Mouse (Mus musculus): Measurements from ENCODE around the gene Pik3cb. TPM values are rescaled to one million over a fixed set of nuclear protein-coding genes. Genes with fewer than 3 reads are reported as not detected.

The Pik3cb gene
- total RNA-seq (2021), result 10 to 100 TPM in 1 of 2 experiments, 1 to 10 TPM in 1; 9.4 to 10.7 TPM
- long read RNA-seq, experiment 1, full-length matches to known transcripts, result 8 of 14 reads
- long read RNA-seq, experiment 1, partial matches to known transcripts, result 3 of 14 reads
- long read RNA-seq, experiment 1, other reads (novel, unspliced or antisense), result 3 of 14 reads
- long read RNA-seq, experiment 2, full-length matches to known transcripts, result 2 of 6 reads
- long read RNA-seq, experiment 2, partial matches to known transcripts, result 0 of 6 reads
- long read RNA-seq, experiment 2, other reads (novel, unspliced or antisense), result 4 of 6 reads

DNA sequence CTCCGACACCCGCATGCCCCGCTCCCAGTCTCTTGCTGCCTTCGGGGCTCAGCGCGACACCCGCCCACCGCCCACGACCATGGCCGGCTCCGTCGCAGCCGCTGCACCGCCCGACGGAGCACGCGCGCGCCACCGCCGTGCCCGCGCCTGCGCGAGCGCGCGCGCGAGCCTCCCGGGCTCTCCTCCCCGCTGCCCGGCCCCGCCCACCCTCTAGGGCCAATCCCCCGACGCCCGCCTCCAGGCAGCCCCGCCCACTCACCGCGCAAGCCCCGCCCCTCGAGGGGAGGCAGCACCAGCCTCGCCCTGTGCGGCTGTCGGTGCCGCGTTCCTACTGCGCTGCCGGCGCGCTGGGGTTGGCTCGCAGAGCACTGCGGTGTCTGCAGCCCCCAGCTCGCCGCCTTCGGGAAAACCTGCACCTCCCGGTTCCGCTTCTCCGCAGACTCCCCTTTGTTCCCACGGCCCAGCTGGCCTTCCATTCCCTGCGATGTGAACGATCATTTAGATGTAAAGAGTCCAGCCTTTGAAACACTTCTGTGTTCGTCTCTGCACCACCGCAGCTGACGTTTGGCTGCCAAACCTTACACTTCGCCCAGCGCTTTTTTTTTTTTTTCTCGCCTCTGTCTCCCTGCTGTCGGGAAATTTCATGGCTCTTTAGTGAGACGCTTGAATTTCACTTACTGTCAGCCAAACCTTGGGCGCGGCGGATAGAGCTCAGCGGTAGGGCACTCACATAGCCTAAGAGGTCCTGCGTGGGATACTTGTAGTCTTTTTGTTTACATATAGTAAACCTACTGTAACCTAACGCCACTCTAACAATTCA lies at the start of gene Pik3cb:
TSS of gene Pik3cb (minus strand) at position 559 of the 820 bp plus-strand sequence.
- peak; percentile 97 to 99 for DNase-seq

DNA sequence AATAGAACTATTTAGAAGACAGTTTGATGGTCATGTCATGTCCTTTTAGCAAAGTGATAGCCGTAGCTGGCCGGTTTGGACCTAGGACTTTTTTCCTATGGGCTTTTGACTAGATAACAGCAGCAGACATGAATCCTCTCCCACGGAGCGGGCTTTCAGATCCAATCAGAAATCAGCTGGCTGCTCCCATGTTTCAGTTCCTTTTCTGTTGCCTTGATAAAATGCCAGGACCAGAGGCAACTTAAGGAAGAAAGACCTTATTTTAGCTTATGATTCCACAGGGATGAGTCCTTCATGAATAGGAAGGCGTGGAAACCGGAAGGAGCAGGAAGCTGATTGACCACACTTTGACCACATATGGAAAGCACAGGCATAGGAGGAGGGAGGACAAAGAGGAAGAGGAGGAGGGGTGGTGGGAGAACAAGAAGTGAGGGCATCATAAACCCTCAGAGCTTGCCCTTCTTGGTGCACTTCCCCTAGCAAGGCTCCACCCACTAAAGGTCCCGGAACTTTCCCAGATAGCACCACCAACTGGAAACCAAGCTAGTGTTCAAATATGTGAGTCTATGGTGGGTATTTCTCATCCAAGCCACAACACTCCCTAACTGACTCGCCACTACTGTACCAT lies 42.7 kb upstream of the Pik3cb start:
- DNase-seq, result peak; percentile 20 to 37

DNA sequence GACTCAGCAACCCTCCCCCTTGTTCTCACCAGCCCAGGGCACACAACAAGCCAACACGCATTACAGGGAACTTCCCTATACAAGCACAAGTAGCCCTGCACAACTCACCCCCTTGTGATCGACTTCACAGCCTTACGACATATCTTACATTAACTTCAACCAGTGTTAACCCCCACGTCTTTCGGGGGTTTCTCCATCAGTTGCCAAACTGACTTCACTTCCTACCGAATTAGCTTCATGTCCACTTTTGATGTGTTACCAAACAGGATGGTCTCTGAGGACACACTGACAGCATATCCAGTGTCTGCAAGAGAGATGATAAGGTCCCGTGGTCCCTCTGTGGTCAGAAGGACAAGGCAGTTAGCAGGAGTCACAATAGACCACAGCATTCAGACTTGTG lies 41.7 kb upstream of the Pik3cb start:
- DNase-seq, result no peak

DNA sequence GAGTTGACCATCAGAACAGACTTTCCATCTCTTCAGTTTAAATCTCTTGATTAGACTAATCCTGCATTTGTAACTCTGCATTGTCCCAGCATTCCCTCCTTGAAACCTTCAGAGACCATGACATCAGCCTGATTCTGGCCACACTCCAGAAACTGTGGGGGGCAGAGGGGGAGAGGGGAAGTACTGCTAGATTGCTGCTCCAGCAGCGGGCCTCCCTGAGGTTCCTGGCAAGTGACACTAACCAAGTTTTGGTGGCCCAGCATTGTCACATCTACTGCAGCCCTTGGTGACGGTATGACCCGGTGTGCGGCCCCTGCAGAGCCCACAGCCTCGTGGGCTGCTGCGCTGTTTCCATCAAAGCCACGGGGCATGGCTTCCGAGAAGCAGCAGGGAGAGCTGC lies 39.9 kb upstream of the Pik3cb start:
- peak; percentile 8 to 16 for DNase-seq

DNA sequence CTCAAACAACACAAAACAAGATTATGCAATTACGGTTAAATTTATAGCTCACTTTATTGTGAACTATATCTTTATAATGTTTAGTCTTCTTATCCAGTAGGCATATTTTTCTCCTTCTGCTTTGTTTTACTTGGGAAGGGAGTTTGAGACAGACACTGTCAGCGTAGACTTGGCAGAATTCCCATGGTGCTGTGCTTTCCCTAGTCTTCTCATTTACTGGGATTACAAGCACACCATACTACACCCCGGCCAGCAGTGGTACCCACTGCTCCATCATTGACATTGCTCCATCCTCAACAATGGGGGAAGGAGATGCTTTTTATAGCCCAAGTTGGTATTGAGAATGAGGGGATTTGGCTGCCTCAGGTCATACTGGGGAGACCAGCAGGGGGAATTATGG lies 38.3 kb upstream of the Pik3cb start:
- DNase-seq, result no peak

DNA sequence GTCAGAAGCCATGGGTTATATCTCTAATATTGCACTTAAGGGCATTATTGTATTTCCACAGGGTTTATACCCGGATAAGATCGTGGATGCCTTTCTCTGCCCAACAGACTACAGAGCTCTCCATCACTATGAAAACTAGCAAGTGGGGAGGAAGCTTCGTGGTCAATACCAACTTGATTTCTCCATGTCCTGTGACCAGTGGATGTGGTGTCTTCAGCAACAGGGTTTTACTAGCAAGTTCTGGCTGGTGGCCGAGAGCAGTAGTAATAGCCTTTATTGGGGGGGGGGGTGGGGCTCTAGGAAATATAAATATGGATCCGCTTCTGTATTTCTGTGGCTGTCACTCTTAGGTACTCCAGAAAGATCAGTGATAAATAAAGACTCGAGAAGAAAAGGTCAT lies 35.4 kb upstream of the Pik3cb start:
- no peak for DNase-seq

DNA sequence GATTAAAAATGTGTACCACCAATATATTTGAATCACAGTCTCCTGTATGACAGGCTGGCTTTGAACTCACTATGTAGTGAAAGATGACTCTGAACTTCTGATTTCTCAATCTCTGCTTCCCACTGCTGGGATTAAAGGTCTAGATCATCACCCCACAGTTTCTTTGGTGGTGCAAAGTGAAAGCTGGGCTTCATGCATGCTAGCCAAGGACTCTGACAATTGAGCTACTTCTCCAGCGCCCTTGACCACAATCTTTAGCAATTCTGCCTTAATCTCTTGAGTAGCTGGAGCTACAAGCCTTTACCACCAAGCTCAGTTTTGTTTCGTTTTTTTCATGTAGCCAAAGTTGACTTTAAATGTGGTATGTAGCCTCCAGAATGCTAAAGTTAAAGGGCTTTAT lies 32.4 kb upstream of the Pik3cb start:
- no peak for DNase-seq

DNA sequence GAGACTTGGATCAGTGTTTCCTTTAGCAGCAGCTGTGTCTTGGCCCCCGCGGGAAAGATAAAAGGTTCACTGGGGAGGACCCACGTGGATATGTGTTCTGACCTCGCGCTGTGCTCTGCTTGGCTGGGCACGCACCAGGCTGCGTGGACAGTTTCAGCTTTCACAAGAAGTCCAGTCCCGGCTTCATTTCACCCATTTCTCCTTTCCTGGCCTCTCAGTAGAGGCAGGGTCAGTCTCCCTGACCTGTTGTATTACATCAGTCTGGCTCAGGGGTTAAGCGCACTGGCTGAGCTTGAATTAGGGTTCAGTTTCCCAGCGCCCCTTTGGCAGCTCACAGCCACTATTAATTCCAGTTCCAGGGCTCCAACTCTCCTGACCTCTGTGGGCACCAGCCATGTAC lies 30.8 kb upstream of the Pik3cb start:
- no peak for DNase-seq

DNA sequence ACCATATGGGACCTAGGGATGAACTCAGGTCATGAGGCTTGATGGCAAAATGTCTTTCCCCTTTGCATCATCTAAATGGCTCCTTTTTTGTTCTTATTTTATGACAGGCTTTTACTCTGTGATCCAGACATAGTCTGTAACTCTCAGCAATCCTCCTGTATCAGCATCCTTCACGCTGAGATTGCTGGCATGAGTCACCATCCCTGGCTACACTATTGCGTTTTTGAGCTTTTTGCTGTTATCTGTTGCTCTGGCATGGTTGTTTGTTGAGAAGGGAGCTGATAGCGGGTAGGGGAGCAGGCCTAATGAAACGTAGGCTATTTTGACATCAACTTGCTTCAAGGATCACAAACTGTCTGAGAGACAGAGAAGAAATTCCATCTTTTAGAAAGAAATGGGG lies 28.6 kb upstream of the Pik3cb start:
- DNase-seq, result no peak

DNA sequence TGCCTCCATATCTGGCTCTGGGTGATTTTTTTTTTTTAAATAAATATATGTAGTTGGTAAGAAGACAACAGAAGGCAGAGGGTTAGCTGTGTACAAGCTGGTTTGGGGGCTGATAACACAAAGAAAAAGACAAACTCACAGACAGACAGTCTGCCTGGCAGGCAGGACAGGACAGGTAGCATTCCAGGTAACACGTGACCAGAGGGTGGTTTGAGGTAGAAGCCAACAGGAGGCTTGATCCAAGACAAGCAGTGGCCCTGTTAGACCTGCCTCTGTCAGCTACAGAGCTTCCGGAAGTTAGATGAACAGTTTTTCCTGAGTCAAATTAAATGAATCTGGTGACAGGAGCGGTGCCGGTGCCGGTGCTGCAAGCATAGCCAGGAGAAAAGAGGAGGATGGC lies 26.5 kb upstream of the Pik3cb start:
- no peak for DNase-seq

DNA sequence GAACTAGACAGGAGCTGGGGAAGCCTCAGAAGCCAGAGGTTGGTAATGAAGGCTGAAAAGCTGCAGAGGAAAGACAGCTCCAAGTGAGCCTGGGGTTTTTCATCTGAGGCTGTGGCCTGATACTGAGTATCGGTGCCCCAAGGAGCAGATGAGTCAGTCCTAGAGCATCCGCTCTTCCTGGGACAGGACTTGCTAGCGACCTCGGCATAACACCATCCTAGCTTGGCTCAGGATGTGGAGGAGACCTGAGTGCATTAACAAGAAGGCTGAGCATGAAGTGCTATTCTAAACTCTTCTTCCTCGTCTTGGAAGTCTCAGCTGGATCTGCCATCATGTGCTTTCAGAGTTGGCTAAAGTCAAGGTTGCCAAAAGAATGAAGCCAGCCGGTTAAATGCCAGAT lies 25.5 kb upstream of the Pik3cb start:
- DNase-seq, result no peak

DNA sequence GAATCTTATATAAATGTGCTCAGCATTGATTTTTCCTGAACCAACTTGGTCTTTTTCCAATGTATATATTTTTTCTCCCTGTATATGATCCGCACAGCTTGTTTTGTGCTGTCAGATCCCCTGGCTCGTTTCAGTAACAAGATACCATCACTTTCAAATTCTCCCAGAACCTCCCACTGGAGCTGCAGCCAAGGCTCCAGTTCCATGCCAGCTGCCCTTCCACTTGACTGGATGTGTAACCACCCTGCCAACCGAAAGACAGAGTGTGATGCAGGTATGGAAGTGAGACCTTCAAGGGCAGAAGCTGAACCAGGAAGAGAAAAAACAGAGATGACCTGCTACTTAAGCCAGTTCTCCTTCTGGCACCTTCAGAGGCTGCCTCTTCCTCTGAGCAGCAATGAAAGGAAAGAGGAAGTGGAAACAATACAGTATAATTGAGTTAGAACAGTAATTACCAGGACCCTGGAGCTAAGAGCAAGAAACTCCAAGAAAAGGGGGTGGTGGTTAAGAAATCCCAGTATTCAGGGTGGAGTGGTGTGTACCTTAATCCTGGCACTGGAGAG lies 24.3 kb upstream of the Pik3cb start:
- DNase-seq, result peak in 1 of 2 experiments; percentile 9

DNA sequence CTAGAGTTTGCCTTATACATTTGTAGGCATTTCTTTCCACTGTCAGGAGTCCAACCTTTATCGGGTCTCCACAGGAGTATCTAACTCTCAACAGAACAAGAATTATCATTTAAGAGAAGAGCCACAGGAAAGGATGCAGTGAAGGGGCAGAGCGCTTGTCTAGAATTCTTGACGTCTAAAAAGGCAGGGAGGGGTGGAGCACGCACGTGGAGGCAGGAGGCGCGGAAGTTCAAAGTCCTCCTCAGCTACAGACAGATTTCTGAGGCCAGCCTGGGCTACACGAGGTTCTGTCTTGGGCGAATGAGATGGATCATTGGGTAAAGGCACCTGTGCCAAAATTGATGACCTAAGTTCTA lies 23.7 kb upstream of the Pik3cb start:
- no peak for DNase-seq

DNA sequence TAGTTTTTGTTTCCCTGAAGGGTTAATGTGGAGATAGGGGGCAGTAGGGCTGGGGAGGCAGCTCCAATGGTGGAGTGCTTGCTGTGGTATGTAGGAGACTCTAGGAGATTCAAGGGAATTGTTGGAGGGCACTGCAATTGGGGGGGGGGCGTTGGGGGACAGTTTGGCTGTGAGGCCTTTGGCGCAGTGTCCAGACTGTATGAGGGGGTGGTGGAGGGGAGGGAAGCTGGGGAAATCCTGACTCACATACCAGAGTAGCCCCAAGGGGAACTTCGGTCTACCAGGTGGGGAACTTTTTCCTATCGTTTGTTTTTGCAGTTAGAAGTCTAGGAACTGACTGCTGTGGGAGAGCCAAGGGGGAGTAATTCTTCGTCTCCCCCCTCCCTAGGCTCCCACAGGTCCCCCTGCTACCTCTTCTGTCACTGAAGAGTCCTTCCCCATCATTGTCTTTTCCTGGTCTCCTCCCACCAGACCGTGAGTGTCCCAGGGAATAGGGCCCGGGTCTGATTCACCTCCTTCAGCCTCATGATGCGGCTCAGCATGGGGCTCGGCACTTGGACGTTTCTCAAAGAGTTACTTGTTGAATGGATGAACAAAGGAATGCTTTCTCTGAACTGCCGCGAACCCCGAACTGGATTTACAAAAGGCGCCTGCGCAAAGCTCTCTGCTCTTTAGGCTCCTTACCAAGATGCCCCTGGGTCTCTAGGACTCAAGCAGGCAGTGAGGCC lies 23.2 kb upstream of the Pik3cb start:
- no peak for DNase-seq

DNA sequence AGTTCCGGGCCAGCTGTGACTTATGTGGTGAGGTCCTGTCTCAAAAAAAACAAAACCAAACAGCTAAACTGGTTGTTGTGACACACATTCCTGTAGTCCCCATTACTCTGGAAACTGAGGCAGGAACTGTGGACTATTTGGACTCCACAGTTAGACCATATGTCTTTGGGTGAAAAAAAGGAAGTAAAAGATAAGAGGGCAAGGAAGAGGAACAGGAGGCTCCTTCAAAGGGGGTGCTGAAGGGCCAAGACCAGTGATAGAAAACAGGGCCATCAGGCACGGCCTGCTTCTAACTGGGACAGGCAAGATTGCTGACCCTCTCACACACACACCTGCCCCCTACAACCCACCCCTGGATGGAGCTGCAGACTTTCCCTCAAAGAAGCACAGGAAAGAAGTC lies 22.4 kb upstream of the Pik3cb start:
- DNase-seq, result no peak

DNA sequence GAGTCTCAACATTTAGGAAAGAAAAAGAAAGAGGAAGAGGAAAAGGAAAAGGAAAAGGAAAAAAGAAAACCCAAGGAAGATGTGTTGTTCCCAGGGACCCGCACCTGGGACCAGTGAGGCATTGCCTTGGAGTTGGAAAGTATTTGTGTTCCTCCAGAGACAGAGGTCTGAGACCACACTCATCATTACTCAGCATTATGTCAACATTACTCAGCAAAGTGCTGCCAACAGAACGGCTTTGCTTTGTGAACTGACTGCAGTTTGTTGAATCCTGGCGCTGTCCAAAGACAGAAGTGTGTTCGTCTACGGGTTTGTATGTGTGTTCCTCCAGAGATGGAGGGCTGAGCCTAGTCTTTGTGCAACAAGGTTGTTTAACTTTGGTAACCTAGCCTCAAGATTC lies 20.4 kb upstream of the Pik3cb start:
- no peak for DNase-seq

DNA sequence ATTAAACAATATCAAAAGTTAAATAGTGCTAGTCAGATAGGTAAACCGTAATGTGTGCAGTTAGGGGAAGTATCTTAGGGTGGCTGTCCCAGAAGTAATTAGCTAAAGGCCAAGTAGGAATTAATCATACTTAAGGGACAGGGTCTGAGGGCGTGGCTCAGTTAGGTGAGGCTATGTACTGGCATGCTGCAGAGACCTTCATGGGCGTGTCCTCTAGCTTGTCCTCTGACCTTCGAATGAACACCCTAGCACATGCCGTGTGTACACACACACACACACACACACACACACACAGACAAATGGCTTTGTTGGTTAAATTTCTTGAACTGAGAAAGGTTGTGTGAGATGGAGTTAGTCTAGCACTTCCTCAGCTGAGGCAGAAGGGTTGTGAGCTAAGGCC lies 19.5 kb upstream of the Pik3cb start:
- DNase-seq, result no peak

DNA sequence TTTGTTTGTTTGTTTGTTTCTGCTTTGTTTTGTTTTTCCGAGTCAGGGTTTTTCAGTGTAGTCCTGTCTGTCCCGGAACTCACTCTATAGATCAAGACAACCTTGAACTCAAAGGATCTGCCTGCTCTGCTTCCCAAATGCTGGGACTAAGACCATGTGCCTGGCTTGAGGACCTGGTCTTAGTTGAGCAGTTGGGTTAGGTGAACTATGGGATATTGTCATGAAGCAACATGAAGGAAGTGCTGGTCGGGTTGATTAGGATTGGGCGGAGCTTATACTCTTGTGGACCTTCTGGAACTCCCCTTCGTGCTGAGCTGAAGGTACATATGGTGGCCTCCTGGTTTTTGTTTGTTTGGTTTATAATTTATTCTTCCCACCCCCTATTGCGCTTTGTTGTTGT lies 18.3 kb upstream of the Pik3cb start:
- DNase-seq, result no peak

DNA sequence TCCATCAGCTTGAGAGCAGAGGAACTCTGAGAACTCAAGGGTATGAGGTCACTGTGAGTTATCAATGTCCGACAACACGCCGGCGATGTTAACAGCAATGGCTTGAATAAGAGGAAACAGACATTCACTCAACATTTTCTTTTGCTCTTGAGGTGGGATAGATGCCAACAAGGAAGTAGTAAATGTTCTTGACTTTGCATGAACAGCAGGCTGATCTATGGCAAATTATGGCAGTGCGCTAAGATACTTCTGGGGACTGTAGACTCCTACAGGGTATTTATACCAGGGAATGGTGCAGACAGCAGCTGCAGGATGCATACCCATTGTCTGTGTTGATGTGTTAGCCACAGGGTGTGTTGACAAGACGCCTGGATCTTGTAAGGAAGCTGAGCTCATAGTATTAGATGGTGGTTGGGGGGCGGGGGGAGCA lies 17.8 kb upstream of the Pik3cb start:
- peak in 1 of 2 experiments; percentile 16 for DNase-seq

DNA sequence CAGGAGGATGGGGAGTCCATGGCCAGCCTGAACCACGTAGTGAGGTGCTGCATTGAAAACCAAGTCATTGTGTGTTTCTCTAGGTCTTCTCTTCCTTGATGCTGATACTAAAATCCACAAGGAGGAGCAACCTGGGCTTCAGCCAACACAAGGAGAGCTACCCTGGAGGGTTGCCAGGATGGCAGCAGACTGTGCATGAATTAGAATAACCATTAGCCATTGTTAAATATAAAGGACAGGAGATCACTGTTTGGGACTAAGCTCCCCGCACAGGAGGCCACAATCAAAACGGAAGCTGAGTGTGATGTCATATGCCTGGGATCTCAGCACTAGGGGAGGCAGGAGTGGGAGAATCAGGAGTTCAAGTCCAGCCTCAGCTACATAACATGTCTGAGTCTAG lies 13.2 kb upstream of the Pik3cb start:
- DNase-seq, result peak; percentile 36 to 56

DNA sequence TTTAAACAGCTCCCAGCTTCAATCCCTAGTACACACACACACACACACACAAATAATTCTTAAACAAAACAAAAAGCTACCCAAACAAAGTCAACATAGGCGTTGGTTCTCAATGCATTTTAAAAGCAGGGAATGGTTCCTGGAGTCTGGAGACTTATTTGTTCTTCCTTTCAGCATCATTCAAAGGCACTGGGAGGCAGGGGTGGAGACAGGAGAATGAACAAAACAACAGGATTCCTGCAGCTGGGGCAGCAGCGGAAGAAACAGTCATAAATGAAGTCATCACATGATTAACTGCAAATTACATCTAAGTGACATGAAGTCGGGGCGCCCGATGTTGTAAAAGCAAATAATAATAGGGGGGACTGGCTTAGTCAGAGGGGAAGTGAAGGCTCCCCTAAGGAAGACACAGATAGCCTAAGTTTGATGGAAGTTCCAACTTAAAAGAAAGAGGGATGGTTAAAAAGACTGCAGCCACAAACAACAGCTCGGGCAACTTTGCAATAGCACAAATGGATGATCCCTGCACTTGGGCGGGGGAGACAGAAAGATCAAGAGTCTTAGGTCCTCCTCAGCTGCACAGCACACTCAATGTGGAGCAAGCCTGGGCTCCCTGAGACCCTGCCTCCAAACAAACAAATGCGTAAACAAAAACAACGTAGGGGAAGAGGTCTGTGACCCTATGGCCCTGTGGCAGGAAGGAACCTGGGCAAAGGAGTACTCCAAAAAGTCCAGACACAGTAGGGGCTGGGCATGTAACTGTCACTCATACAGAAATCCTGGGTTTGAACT lies 12.5 kb upstream of the Pik3cb start:
- DNase-seq, result no peak

All from heart, adult 18-20 months (tissue).